Mouse (Mus musculus) neural tube, embryonic 11.5 days (tissue): Measurements from ENCODE around the gene Ncor1. TPM values are rescaled to one million over a fixed set of nuclear protein-coding genes. Genes with fewer than 3 reads are reported as not detected.
"Not testable (repeated sequence)": the region's sequence is repeated elsewhere in the genome, so short reads cannot be mapped to it uniquely, and the experiment has no call there.

Experiments used
- ATAC-seq: fragments of 200-750 bp; cut with Nextera tagmentation; 2 replicates; pipeline ENCODE4 v1.8.0; 2017; ENCODE audit warnings: moderate number of reproducible peaks, mild to moderate bottlenecking, moderate TSS enrichment, moderate library complexity; ENCODE audit not compliant: insufficient read depth, low FRiP score, low TSS enrichment
- DNase-seq: peaks from one replicate; pipeline ENCODE4 v3.0.0-alpha.2; 2015; ENCODE audit warnings: low spot score
- H3K27ac ChIP-seq: fragments of 300-500 bp; sonication (generic); 2 replicates; pipeline ENCODE4 v1.5.1; 2014; ENCODE audit warnings: low read depth, mild to moderate bottlenecking, low read length
- H3K27me3 ChIP-seq: fragments of 300-500 bp; sonication (generic); 2 replicates; pipeline ENCODE4 v1.6.1; 2014; ENCODE audit warnings: mild to moderate bottlenecking, low read length, mixed read lengths; ENCODE audit not compliant: control insufficient read depth, insufficient read depth
- H3K36me3 ChIP-seq: fragments of 300-500 bp; sonication (generic); 2 replicates; pipeline ENCODE4 v1.6.1; 2014; ENCODE audit warnings: mild to moderate bottlenecking, low read length, moderate library complexity, mixed read lengths; ENCODE audit not compliant: control insufficient read depth, insufficient read depth
- H3K4me1 ChIP-seq: fragments of 300-500 bp; sonication (generic); 2 replicates; pipeline ENCODE4 v1.6.1; 2014; ENCODE audit warnings: low read length, mixed read lengths; ENCODE audit not compliant: control insufficient read depth, insufficient read depth
- H3K4me2 ChIP-seq: fragments of 300-500 bp; sonication (generic); 2 replicates; pipeline ENCODE4 v1.6.1; 2014; ENCODE audit warnings: low read depth, mild to moderate bottlenecking, moderate library complexity
- H3K4me3 ChIP-seq: fragments of 300-500 bp; sonication (generic); 2 replicates; pipeline ENCODE4 v1.5.1; 2014; ENCODE audit warnings: low read depth, low read length
- H3K9ac ChIP-seq: fragments of 300-500 bp; sonication (generic); 2 replicates; pipeline ENCODE4 v1.6.1; 2014; ENCODE audit warnings: mild to moderate bottlenecking, low read length
- H3K9me3 ChIP-seq: fragments of 300-500 bp; sonication (generic); 2 replicates; pipeline ENCODE4 v1.6.1; 2016; ENCODE audit warnings: low read length; ENCODE audit not compliant: control insufficient read depth
- WGBS: fragments of 180-500 bp; shearing (Covaris S2); extraction: QIAGEN DNeasy Blood & Tissue Kit; methylation state at CpG from one replicate; pipeline ENCODE4 v1.1.7; 2014; 5-methylcytosine and 5-hydroxymethylcytosine counted together
- polyA plus RNA-seq: library from polyadenylated mRNA; unstranded; fragments of >200 nt; fragmentation: Nextera tagmentation; extraction: Ambion mirVana; gene quantifications from 2 replicates; pipeline ENCODE4 v1.2.1, GENCODE M21; 2014

Gene Ncor1
- polyA plus RNA-seq, 1 experiment from 2014 or later = 176 TPM

- peaks cover 2% of the 10 kb centered on the region; the same call in 1 of the 2 replicates for H3K36me3 ChIP-seq
- H3K9ac ChIP-seq = no peak overlapping the region
- 91% methylated on average over 4 of the region's 4 CpGs for WGBS
Observed at GRCm38 (mm10) chr11:62415026-62415425, 43.3 kb downstream of the Ncor1 start.

GRCm38 (mm10) chr11:62409611-62410010, 48.7 kb downstream of the Ncor1 start:
- 97% methylated on average over 1 of the region's 1 CpGs for WGBS
- no peak for DNase-seq
- Histone ChIP-seq H3K27ac (no peak overlapping the region), H3K9me3 (no peaks in the 10 kb centered on the region), H3K9ac (no peak overlapping the region), H3K4me3 (no peak overlapping the region), H3K36me3 (no peaks in the 10 kb centered on the region; the same call in 1 of the 2 replicates), H3K4me2 (no peak overlapping the region), H3K27me3 (no peaks in the 10 kb centered on the region), H3K4me1 (no peaks in the 10 kb centered on the region)
- no peak for ATAC-seq

More at GRCm38 (mm10) chr11:62415026-62415425, 43.3 kb downstream of the Ncor1 start:
- ATAC-seq (no peak), DNase-seq (no peak)
- Histone ChIP-seq H3K27me3 (no peaks in the 10 kb centered on the region), H3K9me3 (no peaks in the 10 kb centered on the region), H3K4me3 (no peak overlapping the region), H3K4me1 (no peaks in the 10 kb centered on the region), H3K27ac (no peak overlapping the region), H3K4me2 (no peak overlapping the region)

- ATAC-seq = no peak
- H3K9ac ChIP-seq = no peak overlapping the region
- 89% methylated on average over 2 of the region's 2 CpGs for WGBS
- no peaks in the 10 kb centered on the region for H3K27me3 ChIP-seq
- no peak overlapping the region for H3K27ac ChIP-seq
- no peaks in the 10 kb centered on the region; the same call in 1 of the 2 replicates for H3K36me3 ChIP-seq
- H3K4me1 ChIP-seq = no peaks in the 10 kb centered on the region
- no peaks in the 10 kb centered on the region for H3K9me3 ChIP-seq
- H3K4me2 ChIP-seq = no peak overlapping the region
- DNase-seq = no peak
- no peak overlapping the region for H3K4me3 ChIP-seq
Observed at GRCm38 (mm10) chr11:62408848-62409247, 49.5 kb downstream of the Ncor1 start.

DNA sequence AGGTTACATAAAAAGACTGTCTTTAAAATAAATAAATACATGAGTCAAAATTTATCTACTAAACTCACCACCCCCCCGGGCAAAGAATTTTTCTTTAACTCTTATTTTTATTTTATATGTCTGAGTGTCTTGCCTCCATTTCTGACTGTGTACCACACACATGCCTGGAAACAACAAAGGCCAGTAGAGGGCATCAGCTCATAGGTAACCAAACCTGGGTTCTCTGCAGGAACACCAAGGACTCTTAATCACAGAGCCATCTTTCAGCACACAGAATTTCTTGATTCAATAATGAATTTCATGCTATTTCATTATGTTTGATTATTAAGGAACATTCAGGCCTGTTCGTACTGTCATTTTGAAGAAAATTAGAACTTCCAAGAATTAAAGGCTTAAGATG, 61.9 kb downstream of the Ncor1 start:
- Histone ChIP-seq H3K4me3 (no peak overlapping the region), H3K27me3 (no peaks in the 10 kb centered on the region), H3K36me3 (peaks cover 6% of the 10 kb centered on the region; the same call in 1 of the 2 replicates), H3K4me2 (no peak overlapping the region), H3K9ac (no peak overlapping the region), H3K27ac (no peak overlapping the region), H3K9me3 (no peaks in the 10 kb centered on the region), H3K4me1 (no peaks in the 10 kb centered on the region)
- ATAC-seq = no peak
- no peak for DNase-seq
- 93% methylated on average over 2 of the region's 2 CpGs for WGBS

GRCm38 (mm10) chr11:62388331-62388679, 70.0 kb downstream of the Ncor1 start:
- H3K36me3 ChIP-seq = peaks cover 7% of the 10 kb centered on the region; the same call in 1 of the 2 replicates
- 97% methylated on average over 3 of the region's 3 CpGs for WGBS

DNA sequence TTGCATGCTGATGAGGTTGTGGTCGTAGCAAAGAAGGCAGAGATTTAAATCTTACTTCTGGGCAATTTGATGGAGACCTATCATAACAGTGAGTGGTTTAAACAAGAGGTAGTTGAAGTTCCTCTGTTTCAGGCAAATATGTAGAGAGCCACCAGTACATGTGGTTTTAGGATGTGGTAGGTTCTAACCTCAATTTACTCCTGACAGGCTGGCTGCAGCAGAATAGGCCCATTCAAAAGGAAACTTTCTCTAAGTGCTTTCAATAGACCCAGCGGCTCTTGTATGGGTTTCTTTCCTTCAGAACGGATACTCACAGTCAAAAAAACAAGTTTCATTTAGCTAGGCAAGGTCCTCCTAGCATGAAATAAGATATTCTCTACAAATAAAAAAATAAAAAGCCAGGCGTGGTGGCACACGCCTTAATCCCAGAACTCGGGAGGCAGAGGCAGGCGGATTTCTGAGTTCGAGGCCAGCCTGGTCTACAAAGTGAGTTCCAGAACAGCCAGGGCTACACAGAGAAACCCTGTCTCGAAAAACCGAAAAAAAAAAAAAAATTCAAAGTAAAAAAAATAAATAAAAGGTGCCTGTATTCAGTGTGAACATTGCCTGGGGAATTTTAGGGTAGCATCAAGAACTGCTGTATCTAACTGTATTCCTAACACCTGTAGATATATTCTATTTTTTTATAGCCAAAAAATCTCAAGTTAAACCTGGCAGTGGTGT, 70.6 kb downstream of the Ncor1 start:
- Histone ChIP-seq H3K4me3 (no peak overlapping the region), H3K9me3 (no peaks in the 10 kb centered on the region), H3K27me3 (no peaks in the 10 kb centered on the region), H3K4me2 (no peak overlapping the region), H3K4me1 (no peaks in the 10 kb centered on the region), H3K36me3 (peaks cover 7% of the 10 kb centered on the region; the same call in 1 of the 2 replicates), H3K27ac (no peak overlapping the region), H3K9ac (no peak overlapping the region)
- no peak for ATAC-seq
- WGBS = 95% methylated on average over 10 of the region's 10 CpGs
- DNase-seq = no peak

More at GRCm38 (mm10) chr11:62388331-62388679, 70.0 kb downstream of the Ncor1 start:
- H3K4me2 ChIP-seq = no peak overlapping the region
- no peak overlapping the region for H3K9ac ChIP-seq
- DNase-seq (no peak), ATAC-seq (no peak)
- H3K4me3 ChIP-seq = no peak overlapping the region
- no peaks in the 10 kb centered on the region for H3K4me1 ChIP-seq
- no peak overlapping the region for H3K27ac ChIP-seq
- H3K27me3 ChIP-seq = no peaks in the 10 kb centered on the region
- no peaks in the 10 kb centered on the region for H3K9me3 ChIP-seq

- not testable (repeated sequence) for H3K27ac ChIP-seq, H3K27me3 ChIP-seq, H3K4me3 ChIP-seq, H3K36me3 ChIP-seq, H3K4me1 ChIP-seq, DNase-seq, ATAC-seq, H3K4me2 ChIP-seq, H3K9ac ChIP-seq, H3K9me3 ChIP-seq
- WGBS = 88% methylated on average over 6 of the region's 6 CpGs
Observed at GRCm38 (mm10) chr11:62377202-62377851, 81.0 kb downstream of the Ncor1 start.

- ATAC-seq (no peak), DNase-seq (no peak)
- H3K9me3 ChIP-seq = no peaks in the 10 kb centered on the region
- H3K27me3 ChIP-seq = no peaks in the 10 kb centered on the region
- no peak overlapping the region for H3K4me3 ChIP-seq
- H3K4me2 ChIP-seq = no peak overlapping the region
- peaks cover 9% of the 10 kb centered on the region; the same call in 1 of the 2 replicates for H3K36me3 ChIP-seq
- H3K9ac ChIP-seq = no peak overlapping the region
- H3K4me1 ChIP-seq = no peaks in the 10 kb centered on the region
- 95% methylated on average over 2 of the region's 2 CpGs for WGBS
- no peak overlapping the region for H3K27ac ChIP-seq
Observed at GRCm38 (mm10) chr11:62371776-62372175, 86.6 kb downstream of the Ncor1 start.

DNA sequence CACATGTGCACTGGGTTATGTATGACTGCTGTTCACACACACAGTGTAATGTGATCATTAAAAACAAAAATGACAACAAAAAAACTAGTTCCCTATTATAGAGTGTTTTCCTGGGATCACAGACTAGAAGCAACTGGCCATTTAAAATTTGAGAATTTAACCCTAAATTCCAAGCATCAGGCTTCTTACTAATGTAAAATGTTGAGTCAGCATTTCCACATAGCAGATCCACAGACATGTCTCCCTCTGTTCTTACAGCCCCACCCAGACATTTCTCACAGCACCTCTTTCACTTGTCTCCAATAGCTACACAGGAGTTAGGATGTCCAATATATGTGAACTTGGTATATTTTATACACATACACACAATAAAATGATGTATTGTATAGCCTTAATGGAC, 88.4 kb downstream of the Ncor1 start:
- no peaks in the 10 kb centered on the region for H3K9me3 ChIP-seq
- H3K27me3 ChIP-seq = no peaks in the 10 kb centered on the region
- ATAC-seq (no peak), DNase-seq (no peak)
- H3K4me2 ChIP-seq = no peak overlapping the region
- no peak overlapping the region for H3K4me3 ChIP-seq
- H3K36me3 ChIP-seq = peaks cover 9% of the 10 kb centered on the region; the same call in 1 of the 2 replicates
- no peak overlapping the region for H3K27ac ChIP-seq
- H3K4me1 ChIP-seq = no peaks in the 10 kb centered on the region
- H3K9ac ChIP-seq = no peak overlapping the region
